ENCODE assay signal across 27 mouse cellular contexts in genomic region chr9:102139181-102139580, GRCm38 (mm10).
DNase-seq lines count a peak whose midpoint lies in the region; ATAC-seq and TF ChIP-seq lines count a peak whose summit lies in the region.
"Had no signal": no experiment of that assay in that cellular context is flagged by ENCODE, and none has a peak within 500 bp of the region (broad histone marks: within the 10 kb centered on the region; RNA-seq: fewer than 3 reads in every experiment).

No protein-coding gene starts in this region.

- intact Hi-C loops in heart, postnatal 10 days (cut with DNase I): no loop called here
- intact Hi-C loops in gastrocnemius, adult 2 months (cut with DNase I): no loop called here

- no peaks in the 10 kb centered on the region for H3K9me3 ChIP-seq in midbrain, embryonic 16.5 days (replicated peaks; ENCODE audit: control insufficient read depth, low read length, poor library complexity, severe bottlenecking)
- H3K9me3 ChIP-seq: embryonic facial prominence, embryonic 13.5 days; heart, embryonic 13.5 days; limb, embryonic 13.5 days; lung, embryonic 15.5 days; midbrain, embryonic 12.5 days had no signal

- H3K27ac ChIP-seq in layer of hippocampus, adult 2 months: peak overlapping the region; percentile 54; the same call in 1 of the 2 replicates
- H3K27ac ChIP-seq in cortical plate, adult 2 months (ENCODE audit: insufficient read depth, low read length): peak overlapping the region; percentile 8
- peak overlapping the region; percentile 44 for H3K27ac ChIP-seq in midbrain, embryonic 16.5 days (ENCODE audit: low read length)
- no peak overlapping the region for H3K27ac ChIP-seq in gastrocnemius, adult 2 months
- H3K27ac ChIP-seq: embryonic facial prominence, embryonic 13.5 days; heart, embryonic 13.5 days; limb, embryonic 13.5 days; lung, embryonic 15.5 days; midbrain, embryonic 12.5 days; neural tube, embryonic 12.5 days; stomach, postnatal 0 days had no signal

- WGBS in midbrain, embryonic 16.5 days: 88% methylated on average over 4 of the region's 4 CpGs

- TF ChIP-seq CTCF in layer of hippocampus, adult 2 months (conservative IDR thresholded peaks at IDR 0.05): no peak
- no peak for TF ChIP-seq CTCF in cortical plate, adult 2 months (IDR thresholded peaks at IDR 0.05; ENCODE audit: extremely low read depth, insufficient read depth, low read length)
- TF ChIP-seq CTCF in gastrocnemius, adult 2 months (IDR thresholded peaks at IDR 0.05): no peak

- H3K27me3 ChIP-seq in midbrain, embryonic 16.5 days (ENCODE audit: control insufficient read depth, insufficient read depth, low read depth, low read length): no peaks in the 10 kb centered on the region
- H3K27me3 ChIP-seq: embryonic facial prominence, embryonic 13.5 days; heart, embryonic 13.5 days; limb, embryonic 13.5 days; lung, embryonic 15.5 days; midbrain, embryonic 12.5 days; neural tube, embryonic 12.5 days had no signal

- no peak for ATAC-seq in midbrain, embryonic 16.5 days
- ATAC-seq: intestine, postnatal 0 days had no signal

- no peak overlapping the region for H3K4me3 ChIP-seq in layer of hippocampus, adult 2 months
- H3K4me3 ChIP-seq in cortical plate, adult 2 months (ENCODE audit: insufficient read depth, low read length): no peak overlapping the region
- H3K4me3 ChIP-seq in midbrain, embryonic 16.5 days (ENCODE audit: low read depth, low read length): no peak overlapping the region
- no peak overlapping the region for H3K4me3 ChIP-seq in gastrocnemius, adult 2 months
- H3K4me3 ChIP-seq: embryonic facial prominence, embryonic 13.5 days; erythroblast, embryonic 14.5 days; heart, embryonic 13.5 days; limb, embryonic 13.5 days; lung, embryonic 15.5 days; midbrain, embryonic 12.5 days; myocyte; neural tube, embryonic 12.5 days had no signal

- peak; percentile 29 for DNase-seq in heart, adult 11 months
- DNase-seq in heart, postnatal 10 days: no peak
- no peak for DNase-seq in layer of hippocampus, adult 2 months (ENCODE audit: low spot score in 2 of 2)
- no peak for DNase-seq in layer of hippocampus, adult 8-10 months (ENCODE audit: low spot score in 2 of 2)
- DNase-seq in gastrocnemius, adult 2 months: no peak
- DNase-seq: adrenal gland, postnatal 25 days; B cell, adult 2 months; gastrocnemius, postnatal 36 days; heart, postnatal 14 days; kidney, adult 9 months; kidney, postnatal 10 days; right cerebral cortex, postnatal 4 days; thymus, adult 18-20 months; thymus, postnatal 25 days had no signal

- no peaks in the 10 kb centered on the region for H3K36me3 ChIP-seq in midbrain, embryonic 16.5 days (ENCODE audit: control insufficient read depth, insufficient read depth, low read length)
- H3K36me3 ChIP-seq: embryonic facial prominence, embryonic 13.5 days; heart, embryonic 13.5 days; limb, embryonic 13.5 days; lung, embryonic 15.5 days; midbrain, embryonic 12.5 days; neural tube, embryonic 12.5 days had no signal

- H3K9ac ChIP-seq in midbrain, embryonic 16.5 days (ENCODE audit: low read depth, low read length): no peak overlapping the region
- H3K9ac ChIP-seq: embryonic facial prominence, embryonic 13.5 days; heart, embryonic 13.5 days; limb, embryonic 13.5 days; lung, embryonic 15.5 days; midbrain, embryonic 12.5 days; neural tube, embryonic 12.5 days had no signal

- peaks cover 7% of the 10 kb centered on the region for H3K4me1 ChIP-seq in cortical plate, adult 2 months (ENCODE audit: control insufficient read depth, insufficient read depth, low read length)
- peaks cover 6% of the 10 kb centered on the region; the same call in 1 of the 2 replicates for H3K4me1 ChIP-seq in midbrain, embryonic 16.5 days (ENCODE audit: control insufficient read depth, insufficient read depth, low read length)
- H3K4me1 ChIP-seq: embryonic facial prominence, embryonic 13.5 days; heart, embryonic 13.5 days; limb, embryonic 13.5 days; lung, embryonic 15.5 days; midbrain, embryonic 12.5 days; neural tube, embryonic 12.5 days had no signal

- H3K4me2 ChIP-seq in midbrain, embryonic 16.5 days (ENCODE audit: low read length): no peak overlapping the region
- H3K4me2 ChIP-seq: embryonic facial prominence, embryonic 13.5 days; heart, embryonic 13.5 days; limb, embryonic 13.5 days; liver, embryonic 11.5 days; lung, embryonic 15.5 days; midbrain, embryonic 12.5 days; neural tube, embryonic 12.5 days had no signal

- no peak for TF ChIP-seq POLR2A in cortical plate, adult 2 months (IDR thresholded peaks at IDR 0.05; ENCODE audit: extremely low read depth, insufficient read depth, low read length)
